Mouse (Mus musculus) kidney, postnatal 14 days (tissue): ENCODE results near the gene Naa20.

Source experiments
- DNase-seq: peaks from one replicate; pipeline ENCODE4 v3.0.0; 2022; ENCODE audit warnings: mixed read lengths

Gene Naa20

GRCm38 (mm10) chr2:145901861-145902260 lies at the start of gene Naa20:
Gene Naa20, plus strand, starts transcription at chr2:145902099.
- no peak for DNase-seq

- DNase-seq = no peak
Measured at GRCm38 (mm10) chr2:145855831-145856230, 46.1 kb upstream of the Naa20 start.

- peak; percentile 46 for DNase-seq
Measured at GRCm38 (mm10) chr2:145857864-145858263, 44.0 kb upstream of the Naa20 start.

GRCm38 (mm10) chr2:145859442-145859931 lies 42.4 kb upstream of the Naa20 start:
- DNase-seq = peak; percentile 68

GRCm38 (mm10) chr2:145859932-145860801 lies 41.7 kb upstream of the Naa20 start:
- peak; percentile 91 for DNase-seq

- DNase-seq = peak; percentile 39
Measured at GRCm38 (mm10) chr2:145861193-145862123, 40.4 kb upstream of the Naa20 start.

- DNase-seq = peak; percentile 81
Measured at GRCm38 (mm10) chr2:145862206-145862817, 39.6 kb upstream of the Naa20 start.

- no peak for DNase-seq
Measured at GRCm38 (mm10) chr2:145865344-145865743, 36.6 kb upstream of the Naa20 start.

GRCm38 (mm10) chr2:145866238-145866637 lies 35.7 kb upstream of the Naa20 start:
- no peak for DNase-seq

- DNase-seq = no peak
Measured at GRCm38 (mm10) chr2:145866695-145867449, 35.0 kb upstream of the Naa20 start.

- DNase-seq = no peak
Measured at GRCm38 (mm10) chr2:145871308-145871707, 30.6 kb upstream of the Naa20 start.

GRCm38 (mm10) chr2:145872099-145872498 lies 29.8 kb upstream of the Naa20 start:
- DNase-seq = no peak

GRCm38 (mm10) chr2:145873953-145874352 lies 27.9 kb upstream of the Naa20 start:
- no peak for DNase-seq

- DNase-seq = no peak
Measured at GRCm38 (mm10) chr2:145874879-145875482, 26.9 kb upstream of the Naa20 start.

- DNase-seq = no peak
Measured at GRCm38 (mm10) chr2:145877191-145877590, 24.7 kb upstream of the Naa20 start.

- DNase-seq = peak; percentile 31
Measured at GRCm38 (mm10) chr2:145880887-145881747, 20.8 kb upstream of the Naa20 start.

- DNase-seq = no peak
Measured at GRCm38 (mm10) chr2:145881932-145882331, 20.0 kb upstream of the Naa20 start.

GRCm38 (mm10) chr2:145882398-145882797 lies 19.5 kb upstream of the Naa20 start:
- no peak for DNase-seq

- DNase-seq = peak; percentile 72
Measured at GRCm38 (mm10) chr2:145884036-145884912, 17.6 kb upstream of the Naa20 start.
